Mouse (Mus musculus) heart, adult 2 months (tissue): ENCODE measurements around the gene Dmrtb1. TPM values are rescaled to one million over a fixed set of nuclear protein-coding genes. Genes with fewer than 3 reads are reported as not detected.

Experiments
- DNase-seq, 2 experiments: peaks; one replicate each; pipeline ENCODE4 v3.0.0; 2021
- H3K27ac ChIP-seq: fragments of 200-600 bp; 2 replicates; pipeline ENCODE4 v1.8.1; 2022
- H3K27me3 ChIP-seq: fragments of 200-500 bp; 2 replicates; pipeline ENCODE4 v1.6.1; 2012; ENCODE audit warnings: mild to moderate bottlenecking, low read length, inconsistent platforms, mixed read lengths; ENCODE audit not compliant: control insufficient read depth, insufficient read depth
- H3K36me3 ChIP-seq: fragments of 200-500 bp; 2 replicates; pipeline ENCODE4 v1.6.1; 2012; ENCODE audit warnings: low read length, inconsistent platforms; ENCODE audit not compliant: control insufficient read depth, insufficient read depth
- H3K4me1 ChIP-seq: fragments of 200-500 bp; 2 replicates; pipeline ENCODE4 v1.6.1; 2011; ENCODE audit warnings: low read length; ENCODE audit not compliant: control insufficient read depth, insufficient read depth
- H3K4me3 ChIP-seq: fragments of 200-600 bp; 2 replicates; pipeline ENCODE4 v1.8.1; 2022
- H3K79me2 ChIP-seq: fragments of 200-500 bp; replicated peaks from 2 replicates; pipeline ENCODE4 v1.6.1; 2012; ENCODE audit warnings: mild to moderate bottlenecking, inconsistent platforms, low read length, moderate library complexity, mixed read lengths; ENCODE audit not compliant: control insufficient read depth, insufficient read depth
- H3K9ac ChIP-seq: fragments of 200-500 bp; 2 replicates; pipeline ENCODE4 v1.6.1; 2012; ENCODE audit warnings: low read depth, mild to moderate bottlenecking, control low read depth, inconsistent platforms, low read length, mixed read lengths
- CTCF ChIP-seq: fragments of 200-600 bp; IDR thresholded peaks from 2 replicates; pipeline ENCODE4 v1.8.1; 2022; ENCODE audit warnings: antibody characterized with exemption, mild to moderate bottlenecking, moderate library complexity
- EP300 ChIP-seq: fragments of 200-500 bp; IDR thresholded peaks from 2 replicates; pipeline ENCODE4 v1.6.1; 2011; ENCODE audit warnings: low read depth, low read length, control low read depth; ENCODE audit not compliant: insufficient read depth
- POLR2A ChIP-seq: fragments of 200-500 bp; IDR thresholded peaks from 2 replicates; pipeline ENCODE4 v1.6.1; 2011; ENCODE audit warnings: mild to moderate bottlenecking, low read depth, low read length, control low read depth; ENCODE audit not compliant: insufficient read depth
- WGBS: fragments of 180-500 bp; shearing (Covaris S2); methylation state at CpG from one replicate; pipeline ENCODE4 v1.1.7; 2018; 5-methylcytosine and 5-hydroxymethylcytosine counted together
- intact Hi-C: fragments of 180-260 bp; cut with DNase I; formaldehyde crosslinking; loops from one replicate; pipeline ENCODE4 v1.15.1; 2025
- long read RNA-seq: library from polyadenylated mRNA; stranded (forward); transcript quantifications from one replicate; pipeline ENCODE4 v2.0.0, GENCODE M21; 2021
- polyA plus RNA-seq: library from polyadenylated mRNA; depleted of rRNA; stranded (reverse); fragments of >200 nt; gene quantifications from 2 replicates; pipeline ENCODE4 v1.2.3, GENCODE M21; 2012; rRNA removed
- total RNA-seq, 2 experiments: library from RNA; stranded (reverse); gene quantifications; 2 replicates each; pipeline ENCODE4 v1.2.3; 2021

Dmrtb1 gene
- not detected for total RNA-seq
- 0.31 and 0.38 TPM in 2 replicates for polyA plus RNA-seq
- long read RNA-seq: 0 reads

DNA sequence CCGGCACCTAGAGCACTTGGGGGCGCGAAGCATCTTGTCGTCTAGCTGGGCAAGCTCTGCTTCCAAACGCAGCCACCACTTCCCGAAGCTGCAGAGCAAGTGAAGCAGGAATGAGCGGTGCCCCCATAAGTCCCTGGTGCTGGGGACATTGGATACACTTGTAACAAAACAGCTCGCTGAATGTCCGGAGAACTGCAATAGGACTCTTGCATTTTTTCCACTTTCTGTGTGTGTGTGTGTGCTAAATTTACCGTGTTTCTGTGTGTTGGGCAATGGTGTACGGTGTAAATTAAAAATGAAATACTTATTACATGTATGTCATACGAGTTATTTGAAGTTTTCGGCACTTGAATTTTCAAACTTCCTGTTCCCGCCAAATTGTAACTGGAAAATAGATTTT lies at the start of gene Dmrtb1:
Gene Dmrtb1 (minus strand): TSS at position 101 of the 400 bp plus-strand sequence.
- no peak within 1 kb of the TSS for H3K4me3 ChIP-seq
- WGBS: 82% methylated on average over 14 of the region's 14 CpGs
- intact Hi-C loops: no loop called here

DNA sequence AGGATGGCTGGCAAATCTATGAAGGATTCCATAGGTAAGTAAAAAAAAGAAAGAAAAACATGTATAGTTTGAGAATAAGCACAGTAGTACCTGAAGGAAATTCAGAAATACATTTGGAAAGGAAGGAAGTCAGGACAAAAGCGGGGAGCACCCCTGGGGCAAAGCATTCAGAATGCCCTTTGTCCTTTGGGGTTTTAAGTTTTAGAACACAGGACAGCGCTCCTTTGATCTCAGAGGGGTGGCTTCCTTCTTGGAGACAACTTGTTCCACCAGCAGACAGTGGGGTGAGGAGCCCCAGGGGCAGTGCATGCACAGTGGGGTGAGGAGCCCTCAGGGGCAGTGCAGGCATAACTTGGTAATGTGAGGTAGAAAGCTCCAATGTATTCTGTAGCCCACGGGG lies 49.6 kb upstream of the Dmrtb1 start:
- DNase-seq: no peak
- Histone ChIP-seq H3K4me3 (no peak overlapping the region), H3K36me3 (no peaks in the 10 kb centered on the region), H3K79me2 (no peaks in the 10 kb centered on the region), H3K27ac (no peak overlapping the region), H3K4me1 (no peaks in the 10 kb centered on the region), H3K9ac (no peak overlapping the region), H3K27me3 (no peaks in the 10 kb centered on the region)
- TF ChIP-seq EP300: no peak
- no peak for TF ChIP-seq POLR2A
- TF ChIP-seq CTCF: no peak
- intact Hi-C loops: no loop called here
- WGBS: 38% methylated on average over 3 of the region's 3 CpGs

More for the DNA sequence above, at the start of gene Dmrtb1:
- TF ChIP-seq EP300 (no peak), POLR2A (no peak), CTCF (no peak)
- Histone ChIP-seq H3K79me2 (no peaks in the 10 kb centered on the region), H3K27me3 (no peaks in the 10 kb centered on the region; the same call in 1 of the 2 replicates), H3K4me1 (no peaks in the 10 kb centered on the region), H3K27ac (no peak within 1 kb of the TSS), H3K36me3 (no peaks in the 10 kb centered on the region), H3K9ac (no peak within 1 kb of the TSS)
- DNase-seq: no peak

DNA sequence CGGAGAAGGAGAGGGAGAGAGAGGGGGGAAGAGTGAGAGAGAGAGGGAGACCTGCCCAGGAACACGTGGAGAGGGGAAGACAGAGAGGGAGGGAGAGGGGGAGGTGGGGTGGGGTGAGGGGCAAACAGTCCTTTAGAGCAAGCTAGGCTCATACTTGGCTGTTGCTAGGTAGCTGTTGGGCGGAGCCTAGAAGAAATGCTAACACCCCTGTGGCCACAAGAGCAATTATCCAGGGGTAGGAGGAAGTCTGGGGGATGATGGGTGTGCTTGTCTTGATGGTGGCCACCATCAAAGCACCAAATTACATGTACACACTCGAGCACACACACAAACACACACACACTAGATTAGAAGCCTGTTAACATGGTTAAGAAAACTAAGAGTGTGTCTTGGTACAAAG lies 48.6 kb upstream of the Dmrtb1 start:
- 37% methylated on average over 4 of the region's 4 CpGs for WGBS
- no peaks in the 10 kb centered on the region for H3K4me1 ChIP-seq
- H3K79me2 ChIP-seq: no peaks in the 10 kb centered on the region
- no peak overlapping the region for H3K27ac ChIP-seq
- H3K36me3 ChIP-seq: no peaks in the 10 kb centered on the region
- DNase-seq: no peak
- intact Hi-C loops: no loop called here
- no peak overlapping the region for H3K4me3 ChIP-seq
- no peak overlapping the region for H3K9ac ChIP-seq
- H3K27me3 ChIP-seq: no peaks in the 10 kb centered on the region
- TF ChIP-seq CTCF: no peak
- no peak for TF ChIP-seq EP300
- TF ChIP-seq POLR2A: no peak

DNA sequence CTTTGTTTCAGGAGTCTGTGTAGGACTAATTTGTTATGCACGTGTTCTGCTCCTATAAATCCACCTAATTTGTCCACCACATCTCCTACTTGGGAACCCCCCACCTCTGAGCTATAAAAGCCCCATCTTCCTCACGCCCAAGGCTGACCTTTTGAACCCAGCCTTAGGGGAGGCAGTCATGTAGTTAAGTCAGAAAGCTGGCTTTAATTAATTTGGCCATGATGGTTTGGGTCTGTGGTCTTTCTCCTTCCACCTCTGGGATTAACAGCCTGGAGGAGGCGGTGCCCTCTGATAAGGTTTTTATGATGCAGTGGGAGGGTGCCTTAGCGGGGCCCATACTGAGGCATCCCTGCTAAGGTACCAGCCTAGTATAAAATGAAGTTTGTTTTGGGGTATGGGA lies 48.2 kb upstream of the Dmrtb1 start:
- H3K27me3 ChIP-seq: no peaks in the 10 kb centered on the region
- 47% methylated on average over 4 of the region's 4 CpGs for WGBS

GRCm38 (mm10) chr4:107731088-107731465 lies 47.0 kb upstream of the Dmrtb1 start:
- 69% methylated on average over 8 of the region's 8 CpGs for WGBS
- DNase-seq: no peak
- intact Hi-C loops: no loop called here
- Histone ChIP-seq H3K4me1 (no peaks in the 10 kb centered on the region), H3K4me3 (no peak overlapping the region), H3K79me2 (no peaks in the 10 kb centered on the region), H3K9ac (no peak overlapping the region), H3K27me3 (no peaks in the 10 kb centered on the region), H3K27ac (no peak overlapping the region), H3K36me3 (no peaks in the 10 kb centered on the region)
- TF ChIP-seq POLR2A (no peak), CTCF (no peak), EP300 (no peak)

More for the DNA sequence above, 48.2 kb upstream of the Dmrtb1 start:
- Histone ChIP-seq H3K4me1 (no peaks in the 10 kb centered on the region), H3K36me3 (no peaks in the 10 kb centered on the region), H3K4me3 (no peak overlapping the region), H3K79me2 (no peaks in the 10 kb centered on the region), H3K27ac (no peak overlapping the region), H3K9ac (no peak overlapping the region)
- no peak for DNase-seq
- intact Hi-C loops: no loop called here
- TF ChIP-seq EP300 (no peak), CTCF (no peak), POLR2A (no peak)

DNA sequence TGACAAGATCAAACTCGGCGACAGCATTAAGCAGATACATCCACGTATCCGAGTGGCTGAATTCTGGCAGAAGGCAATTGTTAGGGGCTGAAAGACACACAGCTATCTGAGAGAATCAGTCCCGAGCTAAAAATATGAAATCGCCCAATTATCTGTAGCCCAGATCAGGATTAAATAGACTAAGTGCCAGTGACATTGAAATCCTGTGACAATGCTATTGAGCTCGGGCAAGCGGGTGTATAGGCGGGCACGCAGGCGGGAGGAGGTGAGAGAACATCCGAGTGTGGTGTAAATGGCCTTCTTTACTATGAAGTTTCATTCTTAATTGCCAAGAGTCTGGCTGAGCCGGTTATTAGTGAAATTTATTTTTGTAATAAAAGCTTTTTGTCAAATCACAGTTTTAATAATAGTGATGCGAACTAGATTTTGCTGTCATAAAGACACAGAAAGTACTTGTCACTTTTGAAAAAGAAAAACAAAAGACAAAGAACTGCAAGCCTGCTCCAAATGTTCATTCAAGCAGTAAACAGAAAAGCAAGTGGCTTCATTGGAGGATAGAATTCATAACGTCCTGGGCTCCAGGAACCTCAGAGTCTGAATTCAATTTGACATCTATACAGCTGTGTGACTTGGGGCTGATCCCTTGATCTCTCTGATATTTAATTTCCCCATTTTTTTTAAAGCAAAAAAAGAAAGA lies 46.5 kb upstream of the Dmrtb1 start:
- Histone ChIP-seq H3K36me3 (no peaks in the 10 kb centered on the region), H3K27me3 (no peaks in the 10 kb centered on the region), H3K4me1 (no peaks in the 10 kb centered on the region), H3K4me3 (no peak overlapping the region), H3K79me2 (no peaks in the 10 kb centered on the region), H3K9ac (no peak overlapping the region), H3K27ac (no peak overlapping the region)
- 78% methylated on average over 15 of the region's 15 CpGs for WGBS
- intact Hi-C loops: no loop called here
- TF ChIP-seq POLR2A (no peak), EP300 (no peak), CTCF (no peak)
- no peak for DNase-seq
